Mouse (Mus musculus) ES-E14 (cell line): ENCODE results near the gene Shc3.

ENCODE experiments used
- CHD2 ChIP-seq: IDR thresholded peaks from 2 replicates; pipeline ENCODE4 v1.6.1; 2014; ENCODE audit warnings: mild to moderate bottlenecking, low read depth, low read length, inconsistent platforms
- HCFC1 ChIP-seq: IDR thresholded peaks from 2 replicates; pipeline ENCODE4 v1.6.1; 2012; ENCODE audit warnings: low read length, inconsistent platforms, borderline replicate concordance; ENCODE audit not compliant: insufficient read depth
- ZC3H11A ChIP-seq: IDR thresholded peaks from 2 replicates; pipeline ENCODE4 v1.6.1; 2012; ENCODE audit warnings: low read depth, mild to moderate bottlenecking, inconsistent platforms, low read length, borderline replicate concordance
- ZNF384 ChIP-seq: IDR thresholded peaks from 2 replicates; pipeline ENCODE4 v1.6.1; 2012; ENCODE audit warnings: low read depth, low read length, inconsistent platforms

DNA sequence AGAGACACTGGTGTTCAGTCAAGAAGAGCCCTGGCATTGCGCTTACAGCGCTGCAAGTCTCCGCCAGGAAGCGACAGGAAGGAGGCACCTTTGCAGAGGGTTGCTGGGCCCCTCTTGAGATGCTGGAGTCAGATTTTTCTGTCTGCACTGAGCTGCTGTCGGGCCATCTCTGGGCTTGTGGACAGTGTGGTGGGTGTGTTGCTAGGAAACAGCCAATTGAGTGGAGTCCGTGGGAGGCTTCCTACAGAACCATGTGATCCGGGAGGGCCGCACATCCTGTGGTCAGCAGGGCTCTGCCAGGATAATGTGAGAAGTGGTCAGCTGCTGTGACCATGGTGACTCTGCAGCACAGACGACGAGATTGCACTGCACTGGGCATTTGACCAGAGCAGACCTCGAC is 4.6 kb upstream of the Shc3 start:
- TF ChIP-seq CHD2 (no peak), ZC3H11A (no peak), HCFC1 (no peak), ZNF384 (no peak)
